Mouse (Mus musculus) urinary bladder, postnatal 10 days (tissue): Measurements from ENCODE around the gene Il17re.
A peak's percentile ranks its signal among the peaks of the same experiment; 100 is the strongest.

Experiments
- DNase-seq: peaks from one replicate; pipeline ENCODE4 v3.0.0; 2022; ENCODE audit warnings: low spot score

Gene Il17re

DNA sequence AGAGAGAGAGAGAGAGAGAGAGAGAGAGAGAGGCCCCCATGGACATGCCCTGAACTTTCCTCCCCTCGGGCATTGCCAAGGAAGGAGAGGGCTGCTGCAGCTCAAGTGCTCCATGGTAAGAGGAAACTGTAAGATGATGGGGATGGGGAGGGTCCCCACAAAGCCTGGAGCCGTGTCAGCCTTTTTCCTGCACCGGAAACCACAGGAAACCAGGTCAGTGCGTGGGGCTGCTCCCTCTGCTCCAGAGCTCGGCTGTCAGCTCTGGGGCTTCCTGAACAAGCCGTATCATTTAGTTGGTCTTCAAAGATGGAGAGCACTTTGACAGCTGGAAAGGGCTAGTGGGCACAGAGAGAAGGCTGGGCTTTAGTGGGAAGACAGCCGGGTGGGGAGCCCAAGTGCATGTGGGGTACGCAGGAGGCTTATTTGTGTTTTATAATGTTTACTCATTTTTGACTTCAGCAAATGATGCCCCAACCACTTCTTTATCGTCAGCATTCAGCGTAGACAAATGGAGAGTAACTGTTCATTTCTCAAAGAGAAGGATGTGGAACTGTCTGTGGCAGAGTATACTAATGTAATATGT is at the start of gene Il17re:
Gene Il17re, plus strand, starts transcription at position 533 of the 583 bp plus-strand sequence.
- DNase-seq: no peak

DNA sequence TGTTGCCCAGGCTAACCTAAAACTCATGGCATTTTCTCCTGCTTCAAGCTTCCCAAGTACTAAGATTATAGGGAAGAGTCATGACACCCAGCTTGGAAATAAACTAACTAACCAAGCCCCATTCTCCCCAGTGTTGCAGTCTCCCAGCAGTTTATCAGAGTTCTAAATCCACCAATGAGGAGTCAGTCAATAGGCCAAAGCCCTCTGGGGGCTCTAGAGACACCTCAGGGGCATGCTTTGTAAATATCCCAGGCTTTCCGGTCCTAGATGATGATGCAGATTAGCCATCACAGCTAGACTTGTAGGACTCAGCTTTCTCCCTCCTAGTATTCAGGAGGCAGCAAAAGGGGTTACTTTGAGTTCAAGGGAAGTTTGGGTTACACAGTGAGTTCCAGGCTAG is 48.3 kb upstream of the Il17re start:
- DNase-seq: no peak

DNA sequence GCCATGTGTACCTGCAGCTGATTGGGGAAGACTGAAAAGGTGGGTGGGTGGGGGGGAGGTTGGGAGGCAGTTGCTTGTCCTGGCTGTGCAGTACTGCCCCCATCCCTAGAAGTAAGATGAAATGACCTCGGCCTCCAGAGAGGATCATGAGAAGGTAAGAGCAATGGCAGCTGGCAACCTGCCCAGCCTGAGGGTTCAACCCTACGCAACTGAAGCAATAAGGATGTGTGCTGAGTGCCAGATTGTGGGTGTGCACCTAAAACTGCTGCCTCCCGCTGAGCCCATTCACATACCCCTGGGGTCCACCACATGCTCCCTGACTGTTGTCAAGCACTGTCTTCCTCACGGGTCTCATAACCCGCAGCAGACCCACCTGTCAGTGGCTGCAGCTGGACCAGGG is 41.9 kb upstream of the Il17re start:
- no peak for DNase-seq

- DNase-seq: no peak
Observed at GRCm38 (mm10) chr6:113418441-113419198, 39.7 kb upstream of the Il17re start.

DNA sequence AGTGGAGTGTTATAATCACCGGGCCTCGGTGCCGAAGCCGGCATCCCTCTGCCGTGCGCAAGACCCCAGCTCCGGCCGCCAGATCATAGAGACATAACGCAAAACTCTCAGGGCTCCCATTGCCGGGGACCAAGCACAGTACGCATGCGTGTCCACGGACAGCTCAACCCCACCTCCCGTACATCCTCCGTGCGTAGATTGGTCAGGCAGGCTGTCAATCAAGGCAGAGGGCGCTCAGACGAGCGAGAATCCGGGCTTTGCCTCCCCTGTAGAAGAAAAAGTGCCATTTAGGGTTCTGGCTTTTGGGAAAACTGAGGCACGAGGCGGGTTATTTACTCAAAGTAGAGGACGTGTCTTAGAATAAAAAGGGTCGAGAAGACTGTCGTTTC is 39.1 kb upstream of the Il17re start, which contains the start of gene Rpusd3:
Gene Rpusd3, minus strand, starts transcription at position 142 of the 389 bp plus-strand sequence.
- DNase-seq: peak; percentile 100

DNA sequence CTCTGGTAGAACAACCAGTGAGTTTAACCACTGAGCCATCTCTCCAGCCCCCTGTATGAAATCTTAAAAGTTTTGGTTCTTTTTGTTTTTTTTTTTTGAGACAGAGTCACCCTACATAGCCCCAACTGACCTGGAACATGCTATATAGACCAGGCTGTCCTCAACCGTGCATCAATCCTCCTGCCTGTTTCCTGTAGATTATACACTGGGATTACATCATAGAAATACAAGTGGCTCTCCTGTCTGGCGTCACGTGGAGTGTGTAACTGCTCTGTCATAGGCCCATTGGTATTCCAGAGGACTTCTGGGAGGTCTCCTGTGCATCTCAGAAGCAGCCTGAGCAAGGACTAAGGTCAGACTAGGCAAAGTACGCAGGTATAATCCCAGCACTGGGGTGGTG is 35.3 kb upstream of the Il17re start:
- no peak for DNase-seq

DNA sequence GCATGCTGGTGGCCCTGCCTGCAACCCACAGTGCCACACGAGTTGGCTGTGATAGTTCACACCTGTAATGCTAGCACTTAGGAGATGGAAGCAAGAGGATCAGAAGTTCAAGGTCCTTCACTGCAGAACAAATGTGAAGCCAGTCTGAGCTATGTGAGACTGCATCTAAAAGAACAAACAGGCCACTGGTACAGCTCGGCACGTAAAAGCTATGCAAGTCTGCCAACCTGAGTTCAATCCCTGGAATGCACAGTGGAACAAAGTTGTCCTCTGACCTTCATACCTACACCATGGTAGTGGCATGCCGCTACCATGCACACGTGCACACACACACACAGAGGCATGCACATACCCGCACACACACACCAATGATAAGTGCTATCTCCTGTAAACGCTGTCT is 34.1 kb upstream of the Il17re start:
- DNase-seq: no peak

- no peak for DNase-seq
Observed at GRCm38 (mm10) chr6:113426696-113427095, 31.6 kb upstream of the Il17re start.

DNA sequence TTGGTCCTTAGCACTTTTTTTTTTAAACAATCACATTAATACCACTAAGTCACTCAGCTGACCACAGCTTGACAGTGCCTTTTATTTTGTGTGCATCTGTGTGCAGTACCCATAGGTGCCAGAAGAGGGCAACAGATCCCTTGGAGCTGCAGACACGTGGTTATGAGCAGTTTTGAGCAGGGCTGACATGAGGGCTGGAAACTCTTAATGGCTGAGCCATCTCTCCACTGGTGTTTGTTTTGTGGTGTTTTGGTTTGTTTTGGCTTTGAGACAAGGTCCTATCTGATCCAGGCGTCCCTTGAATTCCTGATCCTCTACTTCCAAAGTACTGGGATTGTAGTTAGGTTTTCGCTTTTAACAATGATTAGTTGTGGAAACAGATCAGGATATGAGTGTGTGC is 30.9 kb upstream of the Il17re start:
- DNase-seq: no peak

DNA sequence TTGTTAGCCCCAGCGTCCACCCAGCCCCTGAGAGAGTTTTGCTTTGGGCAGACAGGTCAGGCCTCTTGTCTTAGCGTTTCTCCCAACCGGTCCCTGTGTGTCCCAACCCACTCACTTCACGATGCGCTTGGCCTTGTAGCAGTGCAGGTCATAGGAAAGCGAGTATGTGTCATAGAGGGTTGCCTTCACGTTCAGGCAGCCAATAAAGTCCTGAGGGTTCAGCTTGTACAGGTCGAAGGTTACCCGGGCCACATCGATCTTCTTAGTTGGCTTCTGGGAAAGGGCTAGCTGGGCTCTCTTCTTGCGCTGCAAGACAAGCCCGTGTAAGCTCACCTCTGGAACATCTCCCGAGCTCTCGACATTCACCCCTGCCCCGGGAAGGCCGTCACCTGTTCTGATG is 30.3 kb upstream of the Il17re start:
- DNase-seq: no peak

DNA sequence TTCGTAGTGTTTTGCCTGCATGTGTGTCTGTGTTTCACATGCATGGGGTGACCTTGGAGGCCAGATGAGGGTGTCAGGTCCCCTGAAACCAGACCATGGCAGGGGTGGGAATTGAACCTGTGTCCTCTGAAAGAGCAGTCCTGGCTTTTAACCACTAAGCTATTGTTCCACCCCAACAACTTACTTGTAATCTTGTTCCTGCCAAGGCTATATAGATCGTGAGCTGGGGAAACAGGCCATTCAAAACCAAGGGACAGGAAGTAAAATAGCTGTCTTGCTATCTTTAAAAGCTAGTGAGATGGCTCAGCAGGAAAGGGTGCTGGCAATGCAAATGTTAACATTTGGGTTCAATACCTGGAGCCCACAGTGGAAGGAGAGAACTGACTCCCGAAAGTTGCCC is 28.3 kb upstream of the Il17re start:
- DNase-seq: no peak

DNA sequence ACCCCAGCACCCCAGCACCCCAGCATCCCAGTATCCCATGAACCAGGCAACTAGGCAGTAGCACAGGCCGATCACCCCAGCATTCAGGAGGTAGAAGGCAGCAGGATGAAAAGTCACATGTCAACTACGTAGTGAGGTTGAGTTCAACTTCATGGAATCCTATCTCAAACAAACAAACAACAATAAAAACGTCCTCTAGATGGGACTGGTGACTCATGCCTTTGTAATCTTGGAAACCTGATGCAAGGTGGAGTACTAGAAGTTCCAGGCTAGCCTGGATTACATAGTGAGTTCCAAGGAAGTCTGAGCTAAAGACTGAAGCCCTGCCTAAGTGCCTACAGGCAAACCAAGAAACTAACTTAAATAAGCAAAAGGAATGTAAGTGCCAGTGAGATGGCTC is 27.4 kb upstream of the Il17re start:
- no peak for DNase-seq

- DNase-seq: no peak
Observed at GRCm38 (mm10) chr6:113431801-113432200, 26.5 kb upstream of the Il17re start.

GRCm38 (mm10) chr6:113433661-113434060 is 24.6 kb upstream of the Il17re start:
- no peak for DNase-seq

DNA sequence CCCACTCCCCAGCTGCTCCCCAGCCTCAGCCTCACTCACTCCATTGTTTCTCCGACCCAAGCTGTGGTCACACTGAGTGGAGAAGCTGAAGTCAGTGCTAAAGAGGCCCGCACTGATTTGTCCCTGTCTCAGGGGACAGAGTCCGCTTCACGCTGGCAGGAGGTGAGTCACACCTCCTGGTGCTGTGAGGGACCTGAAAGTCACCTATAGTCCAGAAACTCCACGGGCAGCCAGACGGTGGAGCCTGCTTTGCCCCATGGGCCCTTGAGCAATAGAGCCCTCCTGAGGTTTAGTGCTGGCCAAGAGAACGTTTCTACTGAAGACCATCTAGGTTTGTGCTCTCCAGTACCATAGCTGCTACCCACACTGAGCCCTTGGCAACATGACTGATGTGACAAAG is 23.6 kb upstream of the Il17re start:
- no peak for DNase-seq

- DNase-seq: no peak
Observed at GRCm38 (mm10) chr6:113435664-113436205, 22.5 kb upstream of the Il17re start, which contains the start of gene Cidec. Gene Cidec, minus strand, starts transcription at chr6:113435760.

- no peak for DNase-seq
Observed at GRCm38 (mm10) chr6:113437135-113437534, 21.1 kb upstream of the Il17re start.

- DNase-seq: no peak
Observed at GRCm38 (mm10) chr6:113438721-113439430, 19.4 kb upstream of the Il17re start.

GRCm38 (mm10) chr6:113440686-113441085 is 17.6 kb upstream of the Il17re start:
- DNase-seq: no peak

GRCm38 (mm10) chr6:113441147-113441680 is 17.1 kb upstream of the Il17re start:
- peak; percentile 31 for DNase-seq

DNA sequence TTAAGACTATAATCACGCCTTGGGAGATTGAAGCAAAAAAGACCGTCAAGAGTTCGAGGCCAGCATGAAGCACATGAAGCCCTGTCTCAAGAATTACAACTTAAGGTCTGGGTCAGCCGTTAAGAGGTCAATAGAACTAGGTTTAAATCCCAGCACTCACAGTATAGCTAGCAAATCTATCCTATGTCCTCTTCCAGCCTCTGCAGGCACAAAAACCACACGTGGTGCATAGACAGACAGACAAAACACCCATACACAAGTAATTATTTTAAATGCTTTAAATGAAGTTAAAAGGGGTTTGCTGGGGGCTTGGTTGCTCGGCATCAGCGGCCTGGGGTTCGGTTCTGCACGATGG is 16.2 kb upstream of the Il17re start:
- no peak for DNase-seq

DNA sequence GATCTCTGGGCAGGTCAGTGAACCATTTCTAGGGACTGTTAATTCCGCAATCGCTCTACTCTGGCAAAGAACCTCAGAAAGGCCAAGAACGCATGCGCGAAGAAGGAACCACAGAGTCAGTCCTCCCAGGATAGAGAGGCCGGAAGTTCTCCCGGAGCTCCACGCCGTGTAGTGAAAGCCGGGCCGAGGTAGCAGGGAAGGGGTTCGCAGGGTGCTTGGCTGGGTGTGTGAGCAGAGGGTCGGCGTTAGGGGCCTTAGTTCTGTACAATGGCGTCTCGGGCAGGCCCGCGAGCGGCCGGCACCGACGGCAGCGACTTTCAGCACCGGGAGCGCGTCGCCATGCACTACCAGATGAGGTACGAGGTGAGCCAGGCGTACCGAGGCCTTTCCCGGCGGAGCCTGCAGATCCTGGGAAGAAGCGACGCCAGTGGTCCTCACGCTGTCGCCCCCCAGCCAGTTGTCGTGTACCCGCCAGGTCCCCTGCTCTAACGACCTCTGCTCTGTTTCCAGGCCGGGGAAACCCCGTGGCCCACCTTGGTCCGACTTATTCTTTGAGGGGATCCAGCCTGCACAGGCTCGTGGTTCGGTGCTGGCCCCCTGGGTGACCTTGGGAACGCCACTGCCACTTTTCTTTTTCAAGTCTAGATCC is 15.7 kb upstream of the Il17re start, which contains the start of gene Jagn1:
Gene Jagn1, plus strand, starts transcription at position 128 of the 649 bp plus-strand sequence.
- peak; percentile 52 for DNase-seq
